Mouse (Mus musculus) MEL (cell line): ENCODE data around the gene Hoxa11.

Experiments used
- CTCF ChIP-seq, 3 experiments: IDR thresholded peaks in 2 of 3; conservative IDR thresholded peaks in 1 of 3; 2 replicates each; pipeline ENCODE4 v1.5.1; 2011 to 2012; ENCODE audit warnings: low read length in 3 of 3, low read depth in 2 of 3, mild to moderate bottlenecking in 2 of 3, improper control_type of control experiment in 1 of 3, inconsistent platforms in 1 of 3, mixed read lengths in 1 of 3, moderate library complexity in 1 of 3; ENCODE audit not compliant: control insufficient read depth in 1 of 3, insufficient read depth in 1 of 3, poor library complexity in 1 of 3, severe bottlenecking in 1 of 3
- GATA1 ChIP-seq: IDR thresholded peaks from 2 replicates; pipeline ENCODE4 v1.6.1; 2011; ENCODE audit warnings: low read depth, low read length, improper control_type of control experiment
- POLR2A ChIP-seq, 2 experiments: IDR thresholded peaks; 2 replicates each; pipeline ENCODE4 v1.6.1; 2011 to 2012; ENCODE audit warnings: low read length in 2 of 2, mild to moderate bottlenecking in 2 of 2, control low read depth in 1 of 2, improper control_type of control experiment in 1 of 2, low read depth in 1 of 2, moderate library complexity in 1 of 2; ENCODE audit not compliant: control insufficient read depth in 1 of 2, insufficient read depth in 1 of 2, poor library complexity in 1 of 2
- ZC3H11A ChIP-seq: IDR thresholded peaks from 2 replicates; pipeline ENCODE4 v1.6.1; 2012; ENCODE audit warnings: low read depth, mild to moderate bottlenecking, inconsistent platforms, low read length, improper control_type of control experiment
- ZKSCAN1 ChIP-seq: IDR thresholded peaks from 2 replicates; pipeline ENCODE4 v1.6.1; 2012; ENCODE audit warnings: low read depth, mild to moderate bottlenecking, inconsistent platforms, low read length, improper control_type of control experiment, moderate library complexity
- ZNF384 ChIP-seq: IDR thresholded peaks from 2 replicates; pipeline ENCODE4 v1.6.1; 2012; ENCODE audit warnings: low read depth, mild to moderate bottlenecking, inconsistent platforms, low read length, improper control_type of control experiment

DNA sequence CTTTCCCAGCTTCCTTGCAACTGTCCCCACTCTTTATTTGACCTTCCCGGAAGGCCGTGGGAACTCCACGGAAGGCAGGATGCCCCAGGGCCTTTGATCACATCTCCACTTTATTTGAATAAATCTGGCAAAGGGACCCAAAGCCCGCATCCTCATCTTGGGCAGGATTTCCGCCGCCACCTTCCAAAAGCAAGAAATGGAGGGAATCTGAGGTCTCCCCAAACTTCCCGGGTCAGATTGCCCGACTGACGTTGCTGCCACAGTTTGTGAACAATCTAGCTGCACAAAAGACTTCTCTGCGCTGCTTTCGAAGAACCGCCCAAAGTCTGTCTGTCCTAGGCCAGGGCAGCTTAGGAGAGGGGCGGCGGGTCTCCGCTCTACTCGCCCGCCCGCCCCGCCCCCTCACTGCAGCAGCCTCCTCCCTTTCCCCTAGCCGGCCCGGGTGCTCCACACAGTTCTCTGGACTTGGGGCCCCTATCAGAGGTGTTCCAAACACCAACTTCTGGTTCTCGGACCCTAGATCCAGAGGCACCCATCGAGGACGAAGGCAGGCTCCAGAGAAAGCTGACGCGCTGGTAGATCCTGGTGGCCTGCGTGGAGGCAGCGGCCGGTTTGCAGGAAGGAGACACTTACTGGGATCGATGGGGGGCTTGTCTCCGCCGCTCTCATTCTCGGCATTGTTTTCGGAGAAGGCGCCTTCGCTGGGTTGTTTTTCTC is 20.6 kb downstream of the Hoxa11 start:
- TF ChIP-seq GATA1, result no peak
- TF ChIP-seq POLR2A (IDR thresholded peaks at IDR 0.05; ENCODE audit: control insufficient read depth in 1 of 2, insufficient read depth in 1 of 2, low read depth in 1 of 2, low read length in 2 of 2, poor library complexity in 1 of 2), result no peak
- TF ChIP-seq ZC3H11A, result no peak
- TF ChIP-seq CTCF (IDR thresholded peaks at IDR 0.05 in 2 of 3, conservative IDR thresholded peaks at IDR 0.05 in 1 of 3; ENCODE audit: control insufficient read depth in 1 of 3, insufficient read depth in 1 of 3, low read depth in 2 of 3, low read length in 3 of 3, poor library complexity in 1 of 3, severe bottlenecking in 1 of 3), result no peak
- no peak for TF ChIP-seq ZKSCAN1
- no peak for TF ChIP-seq ZNF384
